Mouse (Mus musculus): ENCODE data around the gene Olfr625-ps1.
"Not testable (repeated sequence)": the region's sequence is repeated elsewhere in the genome, so short reads cannot be mapped to it uniquely, and the experiment has no call there.

The Olfr625-ps1 gene

DNA sequence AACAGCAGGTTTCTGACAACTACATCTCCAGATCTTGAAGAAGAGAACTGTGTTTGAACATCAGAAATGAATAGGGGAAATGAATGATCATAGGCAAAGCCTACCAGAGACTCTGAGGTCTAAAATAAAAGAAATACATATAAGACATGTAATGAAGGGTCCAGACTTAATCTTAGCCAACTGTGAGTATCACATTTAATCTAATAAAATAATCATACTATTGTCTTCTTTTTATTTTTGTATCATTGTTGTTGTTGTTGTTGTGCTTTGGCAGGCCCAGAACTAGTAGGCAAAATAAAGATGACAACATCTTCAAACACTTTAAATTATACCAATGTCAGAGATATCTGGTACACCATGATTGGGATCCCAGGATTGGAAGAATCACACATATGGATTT, at the start of gene Olfr625-ps1:
Olfr625-ps1 (plus strand) TSS at position 301 of the 400 bp plus-strand sequence.
- no peak for DNase-seq

DNA sequence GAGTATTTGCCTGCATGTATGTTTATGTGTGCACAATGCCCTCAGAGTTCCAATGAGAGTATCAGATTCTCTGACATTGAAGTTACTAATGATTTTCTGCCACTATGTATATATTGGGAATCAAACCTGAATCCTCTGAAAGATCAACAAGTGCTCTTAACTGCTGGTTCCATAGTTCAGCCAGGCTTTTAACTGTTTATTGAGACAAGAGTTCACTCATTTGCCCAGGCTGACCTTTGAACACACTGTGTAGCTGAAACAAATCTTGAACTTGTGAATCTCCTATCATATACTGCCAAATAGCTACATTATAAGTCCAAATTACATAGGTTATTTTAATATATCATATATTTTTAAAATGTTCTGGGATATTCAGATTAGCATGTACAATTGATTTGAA, 45.7 kb upstream of the Olfr625-ps1 start:
- DNase-seq, result no peak

DNA sequence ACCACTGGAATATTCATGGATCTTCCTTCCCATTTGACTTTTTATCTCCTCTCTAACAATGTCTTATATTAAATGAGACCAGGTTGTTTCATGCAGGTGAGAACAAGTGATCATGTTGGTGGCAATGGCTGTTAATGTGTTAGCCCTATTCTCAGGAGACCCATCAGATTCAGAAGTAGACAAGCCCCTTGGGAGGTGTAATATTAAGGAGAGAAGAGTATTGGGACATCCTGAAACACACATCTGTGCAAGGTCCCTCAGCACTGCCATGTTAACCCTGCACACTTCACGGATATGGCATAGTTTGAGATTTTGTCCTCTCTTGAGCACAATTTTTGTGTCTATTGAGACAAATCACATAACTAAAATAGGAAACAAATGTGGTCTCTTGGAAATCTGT, 39.9 kb upstream of the Olfr625-ps1 start, which contains the start of gene Olfr622:
Olfr622 (minus strand) TSS at position 101 of the 400 bp plus-strand sequence.
- DNase-seq, result no peak

DNA sequence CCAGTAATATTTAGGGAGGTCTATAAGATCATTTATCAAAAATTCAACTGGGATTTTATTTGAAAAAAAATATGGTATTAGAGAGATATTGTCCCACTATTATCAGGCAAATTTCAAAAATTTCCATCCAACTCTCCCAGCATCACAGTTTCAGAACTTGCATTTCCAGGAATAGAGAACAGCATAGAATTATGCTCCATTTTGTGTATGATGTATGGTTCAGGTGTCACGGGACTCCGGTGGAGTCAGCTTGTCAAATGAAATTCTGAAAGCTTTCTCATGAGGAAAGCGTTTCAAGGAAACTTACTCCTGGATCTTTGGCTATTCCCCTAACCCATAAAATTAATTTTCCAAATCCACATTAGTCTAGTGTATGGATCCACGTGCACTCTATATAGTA, 38.5 kb upstream of the Olfr625-ps1 start:
- DNase-seq, result no peak

GRCm38 (mm10) chr7:103663598-103663997, 18.9 kb upstream of the Olfr625-ps1 start, which contains the start of gene Olfr623:
TSS of gene Olfr623 (minus strand) at chr7:103663698.
- no peak for DNase-seq

DNA sequence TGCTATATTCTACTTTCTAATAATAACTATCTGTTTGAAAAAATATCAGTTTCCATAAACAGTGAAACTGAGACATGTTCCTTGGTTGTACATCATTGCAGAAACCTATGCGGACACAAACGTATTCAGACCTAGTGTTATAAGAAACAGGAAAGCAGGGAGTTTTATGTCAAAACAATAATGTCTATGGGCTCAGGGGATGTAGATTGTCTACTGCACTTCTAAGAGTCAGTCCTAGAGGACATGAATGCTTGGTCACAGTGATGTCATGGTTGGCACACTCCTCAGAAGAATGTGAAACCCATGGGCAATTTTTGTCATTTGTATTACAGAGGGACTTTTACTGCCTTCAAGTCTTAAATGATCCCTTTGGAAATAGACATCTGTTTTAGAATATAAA, 11.4 kb upstream of the Olfr625-ps1 start, which contains the start of gene Olfr624:
Olfr624 (minus strand) TSS at position 101 of the 400 bp plus-strand sequence.
- DNase-seq, result no peak

DNA sequence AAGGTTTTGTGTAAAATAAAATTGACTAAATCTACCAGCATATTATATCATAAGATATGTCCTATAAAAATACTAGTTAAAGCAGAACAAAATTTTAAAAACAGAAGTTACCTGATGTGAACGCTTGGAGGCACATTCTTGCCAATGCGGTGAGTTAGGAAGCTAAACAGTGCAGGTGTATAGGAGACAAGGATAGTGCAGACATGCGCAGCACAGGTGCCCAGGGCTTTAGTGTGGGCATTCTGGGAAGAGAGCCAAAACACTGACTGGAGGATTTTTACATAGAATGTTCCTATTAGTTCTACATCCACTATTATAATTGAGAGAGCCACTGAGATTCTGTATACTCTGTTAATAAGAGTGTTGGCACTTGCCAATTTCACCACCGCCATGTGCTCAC, 16.9 kb downstream of the Olfr625-ps1 start:
- no peak for DNase-seq

DNA sequence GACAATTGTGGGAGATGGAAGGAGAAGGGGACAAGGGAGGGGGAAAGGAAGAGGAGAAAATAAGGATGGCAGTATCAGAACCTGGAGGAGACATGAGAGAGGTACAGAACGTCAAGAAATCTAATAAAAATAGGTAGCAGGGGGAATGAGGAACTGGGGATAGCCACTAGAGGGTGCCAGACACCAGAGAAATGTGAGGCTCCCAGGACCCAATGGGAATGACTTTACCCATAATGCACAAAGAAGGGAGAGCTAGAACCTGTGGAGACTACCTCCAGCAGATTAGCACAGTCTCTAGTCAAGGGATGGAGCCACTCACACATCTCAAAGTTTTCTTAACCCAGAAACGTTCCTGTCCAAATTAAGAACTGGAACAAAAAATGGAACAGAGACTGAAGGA, 29.5 kb downstream of the Olfr625-ps1 start:
- DNase-seq, result no peak

- DNase-seq, result no peak
These were observed 31.9 kb downstream of the Olfr625-ps1 start, which contains the start of gene Olfr243 for GRCm38 (mm10) chr7:103714371-103714770. TSS of gene Olfr243 (plus strand) at chr7:103714671.

DNA sequence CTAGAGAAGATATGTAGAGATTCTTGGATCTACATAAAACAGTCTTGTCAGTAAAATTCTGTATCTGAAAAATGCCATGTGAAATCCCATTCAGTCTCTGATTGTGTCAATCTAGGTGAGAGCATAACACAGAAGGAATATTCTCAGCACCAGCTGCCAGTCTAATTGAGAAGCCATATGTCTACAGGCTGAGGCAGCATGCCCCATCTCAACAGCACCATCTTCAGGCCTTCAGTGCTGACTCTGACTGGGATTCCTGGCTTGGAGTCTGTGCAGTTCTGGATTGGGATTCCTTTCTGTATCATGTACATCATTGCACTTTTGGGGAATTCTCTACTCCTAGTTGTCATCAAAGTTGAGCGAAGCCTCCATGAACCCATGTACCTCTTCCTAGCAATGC, 33.9 kb downstream of the Olfr625-ps1 start:
- DNase-seq, result not testable (repeated sequence)

DNA sequence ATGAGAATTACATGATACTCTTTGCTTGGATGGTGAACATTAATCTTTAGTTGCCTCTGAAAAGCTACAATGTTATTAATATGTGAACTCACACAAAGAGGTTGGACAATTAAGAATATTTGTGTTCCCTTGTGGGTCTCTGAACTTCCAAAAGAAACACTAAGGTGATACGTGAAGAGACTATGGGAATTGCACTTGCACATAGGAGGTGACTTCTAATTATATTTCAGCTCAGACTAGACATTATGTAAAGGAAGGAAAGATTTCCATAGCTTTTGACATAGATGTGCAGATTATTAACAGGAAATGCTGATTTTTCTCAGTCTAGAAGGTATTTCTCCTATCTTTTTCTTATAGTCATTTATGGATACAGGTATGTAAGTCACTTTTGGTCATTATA, 47.6 kb downstream of the Olfr625-ps1 start, which contains the start of gene Olfr628:
Olfr628 (plus strand) TSS at position 301 of the 400 bp plus-strand sequence.
- no peak for DNase-seq

All from cerebellum, adult 11 months (tissue).